Mouse (Mus musculus): ENCODE results near the gene Tmem252. TPM values are rescaled to one million over a fixed set of nuclear protein-coding genes. Genes with fewer than 3 reads are reported as not detected.

Gene Tmem252
- polyA plus RNA-seq, 1 experiment, result not detected

- TF ChIP-seq POLR2A (IDR thresholded peaks at IDR 0.05; ENCODE audit: insufficient read depth, low read depth, low read length), result no peak
- no peak for TF ChIP-seq CTCF (IDR thresholded peaks at IDR 0.05; ENCODE audit: insufficient read depth, low read depth, low read length)
- no peaks in the 10 kb centered on the region for H3K4me1 ChIP-seq (ENCODE audit: control insufficient read depth, insufficient read depth, low read length)
- no peak overlapping the region for H3K27ac ChIP-seq (ENCODE audit: insufficient read depth, low read depth, low read length)
- no peak overlapping the region for H3K4me3 ChIP-seq (ENCODE audit: insufficient read depth, low read depth, low read length)
- 60% methylated on average over 1 of the region's 1 CpGs for WGBS
Observed at GRCm38 (mm10) chr19:24705395-24705794, 31.6 kb downstream of the Tmem252 start.

DNA sequence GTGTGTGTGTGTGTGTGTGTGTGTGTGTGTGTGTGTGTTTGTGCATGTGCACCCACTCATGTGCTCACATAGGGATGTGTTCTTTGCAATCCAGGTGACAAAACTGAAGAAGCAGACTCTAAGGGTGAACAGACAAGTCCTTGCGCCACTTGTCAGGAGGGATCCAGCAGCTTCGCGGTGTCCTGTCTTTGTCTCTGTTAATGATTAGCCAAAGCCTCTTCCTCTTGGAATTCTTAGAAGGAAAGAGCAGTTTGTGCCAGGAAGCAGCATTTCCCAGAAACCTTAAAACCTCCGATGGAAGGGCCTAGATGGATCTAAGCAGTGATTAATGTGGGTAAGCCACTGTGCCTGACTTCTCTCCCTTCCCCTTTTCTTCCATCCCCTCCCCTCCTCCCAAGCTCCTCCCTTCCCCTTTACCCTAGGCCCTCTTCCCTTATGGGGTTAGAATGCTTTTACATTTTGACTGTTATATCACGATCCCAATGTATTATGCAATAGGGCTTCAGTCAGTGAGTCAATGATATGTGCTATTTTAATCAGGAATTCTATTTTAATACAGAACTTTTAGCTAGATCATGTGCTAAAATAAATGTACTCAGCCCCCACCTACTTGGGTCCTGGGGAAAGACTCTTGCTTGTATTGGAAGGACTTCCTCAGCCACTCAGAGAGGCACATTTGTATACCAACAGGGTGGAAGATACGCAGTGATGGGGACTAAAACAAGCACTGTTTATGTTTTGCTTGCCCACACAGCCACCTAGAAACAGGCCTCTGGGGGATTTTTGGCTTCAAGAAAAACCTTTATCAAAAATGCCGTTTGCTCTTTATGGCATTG, 33.5 kb downstream of the Tmem252 start:
- no peaks in the 10 kb centered on the region for H3K4me1 ChIP-seq (ENCODE audit: control insufficient read depth, insufficient read depth, low read length)
- TF ChIP-seq CTCF (IDR thresholded peaks at IDR 0.05; ENCODE audit: insufficient read depth, low read depth, low read length) (no peak), POLR2A (IDR thresholded peaks at IDR 0.05; ENCODE audit: insufficient read depth, low read depth, low read length) (no peak)
- no peak overlapping the region for H3K27ac ChIP-seq (ENCODE audit: insufficient read depth, low read depth, low read length)
- WGBS, result 71% methylated on average over 7 of the region's 7 CpGs
- H3K4me3 ChIP-seq (ENCODE audit: insufficient read depth, low read depth, low read length), result no peak overlapping the region

DNA sequence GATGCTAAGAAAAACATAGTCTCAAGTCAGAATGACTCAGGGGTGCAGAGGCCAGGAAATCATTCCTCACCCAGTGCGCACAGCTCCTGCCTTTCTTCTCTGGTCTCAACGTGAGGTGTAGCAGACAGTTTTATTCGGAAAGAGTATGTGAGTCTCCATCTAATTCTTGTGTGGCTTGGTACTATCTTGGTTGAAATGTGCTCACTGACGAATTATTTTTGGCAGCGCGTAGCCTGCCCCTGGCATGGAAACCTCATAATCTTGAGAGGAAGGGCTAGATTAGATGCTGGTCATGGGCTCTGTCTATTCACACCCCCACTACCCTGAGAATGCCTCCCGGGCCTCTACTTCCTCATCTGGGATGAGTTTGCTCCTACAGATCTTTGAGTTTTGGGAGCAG, 34.2 kb downstream of the Tmem252 start:
- no peak overlapping the region for H3K27ac ChIP-seq (ENCODE audit: insufficient read depth, low read depth, low read length)
- 75% methylated on average over 7 of the region's 7 CpGs for WGBS
- no peaks in the 10 kb centered on the region for H3K4me1 ChIP-seq (ENCODE audit: control insufficient read depth, insufficient read depth, low read length)
- no peak for TF ChIP-seq CTCF (IDR thresholded peaks at IDR 0.05; ENCODE audit: insufficient read depth, low read depth, low read length)
- TF ChIP-seq POLR2A (IDR thresholded peaks at IDR 0.05; ENCODE audit: insufficient read depth, low read depth, low read length), result no peak
- H3K4me3 ChIP-seq (ENCODE audit: insufficient read depth, low read depth, low read length), result no peak overlapping the region

DNA sequence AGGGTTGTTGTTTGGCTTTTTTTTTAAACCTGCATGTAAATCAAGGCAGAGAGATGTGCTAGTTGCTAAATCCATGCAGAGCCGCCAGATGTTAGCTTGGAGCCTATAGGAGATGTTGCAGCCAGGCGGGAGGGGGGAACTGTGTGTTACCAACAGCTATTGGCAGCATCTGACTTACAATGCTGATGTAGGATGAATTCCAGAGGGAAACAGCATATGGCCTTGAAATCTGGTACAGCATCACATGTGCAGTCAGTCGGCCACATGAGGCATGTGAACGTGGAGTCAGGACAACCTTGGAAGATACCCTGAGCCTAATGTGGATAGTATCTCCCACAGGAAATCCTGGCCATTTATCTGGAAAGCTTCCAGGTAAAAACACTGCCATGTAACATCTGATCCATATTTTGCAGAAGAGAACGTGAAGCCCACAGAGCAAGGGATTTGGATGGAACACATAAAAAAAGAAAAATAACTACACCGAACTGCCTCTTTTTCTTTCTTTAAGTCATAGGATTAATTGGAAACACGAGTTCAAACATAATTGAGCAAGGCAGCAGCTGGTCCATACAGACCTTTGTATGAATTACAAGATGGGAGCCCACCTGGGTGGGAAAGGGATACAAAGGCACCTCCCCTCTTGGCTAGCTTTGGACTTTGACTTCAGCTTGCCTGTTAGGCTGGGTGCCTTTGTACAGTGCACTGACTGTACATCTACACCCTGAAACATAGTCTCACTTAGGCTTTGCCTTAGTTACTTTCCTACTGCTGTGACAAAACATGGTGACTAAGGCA, 42.7 kb downstream of the Tmem252 start:
- Histone ChIP-seq H3K4me1 (ENCODE audit: control insufficient read depth, insufficient read depth, low read length) (peaks cover 2% of the 10 kb centered on the region), H3K4me3 (ENCODE audit: insufficient read depth, low read depth, low read length) (no peak overlapping the region), H3K27ac (ENCODE audit: insufficient read depth, low read depth, low read length) (no peak overlapping the region)
- TF ChIP-seq POLR2A (IDR thresholded peaks at IDR 0.05; ENCODE audit: insufficient read depth, low read depth, low read length), result no peak
- WGBS, result 90% methylated on average over 7 of the region's 7 CpGs

GRCm38 (mm10) chr19:24718021-24718420, 44.2 kb downstream of the Tmem252 start:
- WGBS, result 75% methylated on average over 1 of the region's 1 CpGs
- Histone ChIP-seq H3K4me1 (ENCODE audit: control insufficient read depth, insufficient read depth, low read length) (peaks cover 2% of the 10 kb centered on the region), H3K4me3 (ENCODE audit: insufficient read depth, low read depth, low read length) (no peak overlapping the region), H3K27ac (ENCODE audit: insufficient read depth, low read depth, low read length) (no peak overlapping the region)
- TF ChIP-seq POLR2A (IDR thresholded peaks at IDR 0.05; ENCODE audit: insufficient read depth, low read depth, low read length), result no peak

GRCm38 (mm10) chr19:24719504-24719903, 45.7 kb downstream of the Tmem252 start:
- peaks cover 2% of the 10 kb centered on the region for H3K4me1 ChIP-seq (ENCODE audit: control insufficient read depth, insufficient read depth, low read length)
- WGBS, result 50% methylated on average over 4 of the region's 4 CpGs
- no peak for TF ChIP-seq POLR2A (IDR thresholded peaks at IDR 0.05; ENCODE audit: insufficient read depth, low read depth, low read length)
- TF ChIP-seq CTCF (IDR thresholded peaks at IDR 0.05; ENCODE audit: insufficient read depth, low read depth, low read length), result no peak
- no peak overlapping the region for H3K27ac ChIP-seq (ENCODE audit: insufficient read depth, low read depth, low read length)
- H3K4me3 ChIP-seq (ENCODE audit: insufficient read depth, low read depth, low read length), result no peak overlapping the region

GRCm38 (mm10) chr19:24720448-24720847, 46.6 kb downstream of the Tmem252 start:
- no peak for TF ChIP-seq POLR2A (IDR thresholded peaks at IDR 0.05; ENCODE audit: insufficient read depth, low read depth, low read length)
- no peak for TF ChIP-seq CTCF (IDR thresholded peaks at IDR 0.05; ENCODE audit: insufficient read depth, low read depth, low read length)
- Histone ChIP-seq H3K27ac (ENCODE audit: insufficient read depth, low read depth, low read length) (no peak overlapping the region; the same call in 1 of the 2 replicates), H3K4me1 (ENCODE audit: control insufficient read depth, insufficient read depth, low read length) (peaks cover 2% of the 10 kb centered on the region), H3K4me3 (ENCODE audit: insufficient read depth, low read depth, low read length) (no peak overlapping the region)

- 69% methylated on average over 10 of the region's 10 CpGs for WGBS
- Histone ChIP-seq H3K4me1 (ENCODE audit: control insufficient read depth, insufficient read depth, low read length) (peaks cover 2% of the 10 kb centered on the region), H3K4me3 (ENCODE audit: insufficient read depth, low read depth, low read length) (no peak overlapping the region), H3K27ac (ENCODE audit: insufficient read depth, low read depth, low read length) (no peak overlapping the region)
- TF ChIP-seq POLR2A (IDR thresholded peaks at IDR 0.05; ENCODE audit: insufficient read depth, low read depth, low read length), result no peak
- TF ChIP-seq CTCF (IDR thresholded peaks at IDR 0.05; ENCODE audit: insufficient read depth, low read depth, low read length), result no peak
Observed at GRCm38 (mm10) chr19:24724362-24724761, 50.6 kb downstream of the Tmem252 start.

DNA sequence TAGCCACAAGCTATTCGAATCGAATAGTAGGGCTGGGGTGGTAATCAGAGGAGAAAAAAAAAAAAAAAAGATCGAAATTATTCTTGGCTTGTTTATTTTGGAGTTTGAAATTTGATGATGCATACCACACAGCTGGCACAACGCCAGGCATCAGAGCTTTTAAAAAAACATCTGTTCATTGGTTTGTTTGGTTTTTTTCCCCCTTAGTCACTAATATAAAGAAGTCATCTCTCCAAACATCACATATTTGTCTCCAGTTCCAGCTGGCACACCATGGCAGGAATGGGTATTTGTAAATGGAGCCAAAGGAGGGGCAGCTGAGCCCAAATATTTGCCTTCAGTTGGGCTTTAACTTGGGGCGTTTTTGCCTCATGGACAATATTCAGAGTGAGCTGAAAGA, 56.9 kb downstream of the Tmem252 start:
- TF ChIP-seq CTCF (IDR thresholded peaks at IDR 0.05; ENCODE audit: insufficient read depth, low read depth, low read length), result no peak
- WGBS, result 26% methylated on average over 5 of the region's 5 CpGs
- Histone ChIP-seq H3K4me3 (ENCODE audit: insufficient read depth, low read depth, low read length) (no peak overlapping the region), H3K27ac (ENCODE audit: insufficient read depth, low read depth, low read length) (no peak overlapping the region), H3K4me1 (ENCODE audit: control insufficient read depth, insufficient read depth, low read length) (peaks cover 4% of the 10 kb centered on the region)

Other genes with a start within 250 kb of the Tmem252 start
- gene Fam122a, start 196.7 kb upstream of the Tmem252 start, polyA plus RNA-seq (2012; ENCODE audit: insufficient read depth, insufficient read length, low replicate concordance, missing spikeins), result not detected in 2 replicates
- gene Pip5k1b, start 118.1 kb upstream of the Tmem252 start, polyA plus RNA-seq (2012; ENCODE audit: insufficient read depth, insufficient read length, low replicate concordance, missing spikeins), result not detected in 2 replicates
- not detected in 2 replicates for gene Pgm5, start 187.8 kb downstream of the Tmem252 start, polyA plus RNA-seq (2012; ENCODE audit: insufficient read depth, insufficient read length, low replicate concordance, missing spikeins)
- not detected in 2 replicates for gene Gm10053, start 201.7 kb downstream of the Tmem252 start, polyA plus RNA-seq (2012; ENCODE audit: insufficient read depth, insufficient read length, low replicate concordance, missing spikeins)
- gene Foxd4, start 227.2 kb downstream of the Tmem252 start, polyA plus RNA-seq (2012; ENCODE audit: insufficient read depth, insufficient read length, low replicate concordance, missing spikeins), result not detected in 2 replicates

Data from olfactory bulb, adult 2 months (tissue).